Mouse (Mus musculus): ENCODE measurements around the gene Grwd1. TPM values are rescaled to one million over a fixed set of nuclear protein-coding genes. Genes with fewer than 3 reads are reported as not detected.

The Grwd1 gene
- total RNA-seq, 1 experiment: 107 TPM

DNA sequence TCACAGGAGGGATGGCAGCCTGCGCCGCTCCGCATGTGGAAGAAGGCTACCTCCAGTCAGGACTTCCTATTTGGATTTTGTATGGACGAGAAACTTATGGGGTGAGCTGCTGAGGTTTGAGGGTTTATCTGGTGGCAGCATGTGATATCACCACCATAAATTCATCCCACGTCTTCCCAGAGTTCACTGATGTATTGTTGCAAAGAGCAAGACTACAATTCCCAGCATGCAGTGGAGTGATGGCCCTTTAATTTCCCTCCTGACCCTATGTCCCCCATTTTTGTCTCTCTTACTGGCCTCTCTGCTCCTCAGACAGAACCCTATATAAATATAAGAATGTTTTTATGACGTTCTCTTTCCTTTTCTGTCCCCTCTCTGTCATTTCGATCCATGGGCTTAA, 32.1 kb upstream of the Grwd1 start:
- no peak overlapping the region for H3K9ac ChIP-seq (ENCODE audit: insufficient read depth, low read depth, low read length, poor library complexity, severe bottlenecking)
- peak; percentile 61; the same call in 1 of the 2 replicates for TF ChIP-seq HCFC1 (IDR thresholded peaks at IDR 0.05; ENCODE audit: borderline replicate concordance, insufficient read depth, low read length)
- no peak for TF ChIP-seq ZNF384 (IDR thresholded peaks at IDR 0.05; ENCODE audit: low read depth, low read length)

GRCm38 (mm10) chr7:45859008-45859407, 28.3 kb upstream of the Grwd1 start:
- no peak overlapping the region for H3K27ac ChIP-seq (ENCODE audit: insufficient read depth, low read depth, low read length, poor library complexity, severe bottlenecking)
- H3K4me3 ChIP-seq (ENCODE audit: insufficient read depth in 1 of 2, low read depth in 1 of 2, low read length in 2 of 2, poor library complexity in 1 of 2, severe bottlenecking in 1 of 2): no peak overlapping the region
- H3K9me3 ChIP-seq (ENCODE audit: control insufficient read depth, insufficient read depth, low read depth, low read length): no peaks in the 10 kb centered on the region
- in situ Hi-C loops (cut with MboI; ENCODE audit: low sequenced_read_pairs in 2 of 2, unreplicated experiment in 2 of 2): no loop called here
- no peaks in the 10 kb centered on the region for H3K36me3 ChIP-seq (ENCODE audit: control insufficient read depth, insufficient read depth, low read length, poor library complexity, severe bottlenecking)
- no peak overlapping the region for H3K9ac ChIP-seq (ENCODE audit: insufficient read depth, low read depth, low read length, poor library complexity, severe bottlenecking)
- TF ChIP-seq CHD2 (IDR thresholded peaks at IDR 0.05; ENCODE audit: low read depth, low read length) (no peak), ZC3H11A (IDR thresholded peaks at IDR 0.05; ENCODE audit: borderline replicate concordance, low read depth, low read length) (no peak), MAFK (IDR thresholded peaks at IDR 0.05; ENCODE audit: insufficient read depth, low read depth, low read length) (no peak), ZNF384 (IDR thresholded peaks at IDR 0.05; ENCODE audit: low read depth, low read length) (no peak), HCFC1 (IDR thresholded peaks at IDR 0.05; ENCODE audit: borderline replicate concordance, insufficient read depth, low read length) (no peak)
- peaks cover 5 to 7% of the 10 kb centered on the region in 2 experiments; a peak in 2 of 4 replicates for H3K4me1 ChIP-seq (ENCODE audit: control insufficient read depth in 2 of 2, insufficient read depth in 2 of 2, low read length in 2 of 2, poor library complexity in 1 of 2)
- no peak for DNase-seq (ENCODE audit: low read depth, low spot score)

More for the DNA sequence above, 32.1 kb upstream of the Grwd1 start:
- no peaks in the 10 kb centered on the region for H3K9me3 ChIP-seq (ENCODE audit: control insufficient read depth, insufficient read depth, low read depth, low read length)
- no peaks in the 10 kb centered on the region for H3K36me3 ChIP-seq (ENCODE audit: control insufficient read depth, insufficient read depth, low read length, poor library complexity, severe bottlenecking)
- no peak overlapping the region for H3K27ac ChIP-seq (ENCODE audit: insufficient read depth, low read depth, low read length, poor library complexity, severe bottlenecking)
- in situ Hi-C loops (cut with MboI; ENCODE audit: low sequenced_read_pairs in 2 of 2, unreplicated experiment in 2 of 2): no loop called here
- no peak overlapping the region for H3K4me3 ChIP-seq (ENCODE audit: insufficient read depth in 1 of 2, low read depth in 1 of 2, low read length in 2 of 2, poor library complexity in 1 of 2, severe bottlenecking in 1 of 2)
- H3K4me1 ChIP-seq (ENCODE audit: control insufficient read depth in 2 of 2, insufficient read depth in 2 of 2, low read length in 2 of 2, poor library complexity in 1 of 2): peaks cover 3 to 9% of the 10 kb centered on the region in 2 experiments; a peak in 1 of 4 replicates
- no peak for DNase-seq (ENCODE audit: low read depth, low spot score)

GRCm38 (mm10) chr7:45856950-45857901, 26.5 kb upstream of the Grwd1 start:
- no peak overlapping the region for H3K27ac ChIP-seq (ENCODE audit: insufficient read depth, low read depth, low read length, poor library complexity, severe bottlenecking)
- DNase-seq (ENCODE audit: low read depth, low spot score): no peak
- TF ChIP-seq ZC3H11A (IDR thresholded peaks at IDR 0.05; ENCODE audit: borderline replicate concordance, low read depth, low read length) (no peak), HCFC1 (IDR thresholded peaks at IDR 0.05; ENCODE audit: borderline replicate concordance, insufficient read depth, low read length) (no peak)

GRCm38 (mm10) chr7:45853089-45853488, 22.3 kb upstream of the Grwd1 start:
- TF ChIP-seq CHD2 (IDR thresholded peaks at IDR 0.05; ENCODE audit: low read depth, low read length) (no peak), MAFK (IDR thresholded peaks at IDR 0.05; ENCODE audit: insufficient read depth, low read depth, low read length) (no peak), ZC3H11A (IDR thresholded peaks at IDR 0.05; ENCODE audit: borderline replicate concordance, low read depth, low read length) (no peak), ZNF384 (IDR thresholded peaks at IDR 0.05; ENCODE audit: low read depth, low read length) (no peak), HCFC1 (IDR thresholded peaks at IDR 0.05; ENCODE audit: borderline replicate concordance, insufficient read depth, low read length) (no peak)
- in situ Hi-C loops (cut with MboI; ENCODE audit: low sequenced_read_pairs in 2 of 2, unreplicated experiment in 2 of 2): no loop called here
- peaks cover 2 to 4% of the 10 kb centered on the region in 2 experiments; a peak in 2 of 4 replicates for H3K4me1 ChIP-seq (ENCODE audit: control insufficient read depth in 2 of 2, insufficient read depth in 2 of 2, low read length in 2 of 2, poor library complexity in 1 of 2)
- H3K4me3 ChIP-seq (ENCODE audit: insufficient read depth in 1 of 2, low read depth in 1 of 2, low read length in 2 of 2, poor library complexity in 1 of 2, severe bottlenecking in 1 of 2): no peak overlapping the region
- no peak overlapping the region for H3K27ac ChIP-seq (ENCODE audit: insufficient read depth, low read depth, low read length, poor library complexity, severe bottlenecking)
- H3K9ac ChIP-seq (ENCODE audit: insufficient read depth, low read depth, low read length, poor library complexity, severe bottlenecking): no peak overlapping the region
- H3K36me3 ChIP-seq (ENCODE audit: control insufficient read depth, insufficient read depth, low read length, poor library complexity, severe bottlenecking): no peaks in the 10 kb centered on the region
- DNase-seq (ENCODE audit: low read depth, low spot score): no peak
- no peaks in the 10 kb centered on the region for H3K9me3 ChIP-seq (ENCODE audit: control insufficient read depth, insufficient read depth, low read depth, low read length)

More at GRCm38 (mm10) chr7:45856950-45857901, 26.5 kb upstream of the Grwd1 start:
- peak overlapping the region; percentile 39 to 41 for H3K4me3 ChIP-seq (ENCODE audit: insufficient read depth in 1 of 2, low read depth in 1 of 2, low read length in 2 of 2, poor library complexity in 1 of 2, severe bottlenecking in 1 of 2)
- H3K4me1 ChIP-seq (ENCODE audit: control insufficient read depth in 2 of 2, insufficient read depth in 2 of 2, low read length in 2 of 2, poor library complexity in 1 of 2): peaks cover 2 to 5% of the 10 kb centered on the region in 2 experiments; a peak in 2 of 4 replicates
- H3K9me3 ChIP-seq (ENCODE audit: control insufficient read depth, insufficient read depth, low read depth, low read length): no peaks in the 10 kb centered on the region
- no peak overlapping the region; the same call in 1 of the 2 replicates for H3K9ac ChIP-seq (ENCODE audit: insufficient read depth, low read depth, low read length, poor library complexity, severe bottlenecking)
- in situ Hi-C loops (cut with MboI; ENCODE audit: low sequenced_read_pairs in 2 of 2, unreplicated experiment in 2 of 2): no loop called here
- H3K36me3 ChIP-seq (ENCODE audit: control insufficient read depth, insufficient read depth, low read length, poor library complexity, severe bottlenecking): no peaks in the 10 kb centered on the region

All from ES-E14 (cell line).